Mouse (Mus musculus) liver, adult (tissue): ENCODE data around the gene Armc7.

Experiments
- GATA4 ChIP-seq: IDR thresholded peaks from 2 replicates; pipeline ENCODE4 v1.6.1; 2014; ENCODE audit warnings: mild to moderate bottlenecking, low read length; ENCODE audit not compliant: insufficient replicate concordance

Gene Armc7

DNA sequence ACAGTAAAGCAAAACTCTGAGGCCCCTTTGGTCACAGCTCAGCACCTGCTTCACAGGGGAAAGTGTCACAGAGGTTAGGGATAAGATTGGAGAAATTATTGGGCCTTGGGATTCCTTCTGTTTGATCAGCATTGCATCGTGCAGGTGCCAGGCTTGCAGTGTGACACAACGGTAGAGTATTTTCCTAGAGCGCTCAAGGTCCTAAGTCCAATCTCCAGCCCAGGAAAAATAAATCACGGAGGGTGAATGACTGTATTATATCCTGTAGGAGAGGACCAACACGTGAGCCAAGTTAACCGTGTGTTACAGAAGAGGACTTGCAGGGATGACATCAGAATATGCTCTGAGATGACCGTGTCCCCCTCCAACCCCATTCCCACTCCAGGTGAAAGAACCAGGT lies 25.3 kb upstream of the Armc7 start:
- no peak for TF ChIP-seq GATA4

GRCm38 (mm10) chr11:115451781-115452241 lies 23.7 kb upstream of the Armc7 start:
- no peak for TF ChIP-seq GATA4

DNA sequence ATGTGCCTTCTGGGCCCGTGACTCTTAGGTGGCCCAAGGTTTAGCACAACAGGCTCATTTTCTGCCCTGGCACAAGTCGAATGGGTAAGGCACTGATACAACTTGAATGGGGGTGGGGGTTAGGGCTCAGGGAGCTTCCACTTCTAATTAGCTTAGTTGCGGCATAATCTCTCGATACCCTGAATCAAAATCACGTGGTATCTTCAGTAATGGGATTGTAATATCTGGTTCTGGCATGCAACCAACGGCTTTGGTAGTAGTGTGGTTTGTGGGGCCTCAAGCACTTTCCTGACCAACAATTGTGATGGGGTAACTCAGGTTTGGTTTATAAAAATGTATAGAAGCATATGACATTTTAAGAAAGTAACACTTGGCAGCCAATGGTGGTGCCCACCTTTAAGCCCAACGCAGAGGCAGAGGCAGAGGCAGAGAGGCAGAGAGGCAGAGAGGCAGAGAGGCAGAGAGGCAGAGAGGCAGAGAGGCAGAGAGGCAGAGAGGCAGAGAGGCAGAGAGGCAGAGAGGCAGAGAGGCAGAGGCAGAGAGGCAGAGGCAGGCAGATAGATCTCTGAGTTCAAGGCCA lies 23.1 kb upstream of the Armc7 start:
- TF ChIP-seq GATA4 = no peak

GRCm38 (mm10) chr11:115453306-115453705 lies 22.2 kb upstream of the Armc7 start:
- no peak for TF ChIP-seq GATA4

DNA sequence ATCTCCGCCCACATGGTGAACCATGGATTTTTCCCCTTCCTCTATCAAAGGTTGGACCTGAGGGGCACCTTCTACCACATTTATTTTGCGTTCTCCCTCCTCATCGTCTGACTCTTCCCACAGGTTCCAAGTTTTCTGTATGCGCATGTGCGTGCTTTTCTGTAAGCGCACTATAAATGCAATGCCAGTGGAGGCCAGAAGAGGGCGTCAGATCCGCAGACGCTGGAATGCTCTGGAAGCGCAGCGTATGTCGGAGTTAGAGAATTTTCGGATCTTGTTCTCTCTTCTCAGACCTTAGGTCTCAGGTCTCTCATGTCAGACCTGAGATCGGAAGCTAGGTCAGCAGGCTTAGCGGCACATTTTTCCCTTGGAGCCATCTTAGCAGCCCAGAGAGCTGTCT lies 19.8 kb upstream of the Armc7 start:
- no peak for TF ChIP-seq GATA4

- TF ChIP-seq GATA4 = no peak
Observed at GRCm38 (mm10) chr11:115456182-115456581, 19.3 kb upstream of the Armc7 start.

DNA sequence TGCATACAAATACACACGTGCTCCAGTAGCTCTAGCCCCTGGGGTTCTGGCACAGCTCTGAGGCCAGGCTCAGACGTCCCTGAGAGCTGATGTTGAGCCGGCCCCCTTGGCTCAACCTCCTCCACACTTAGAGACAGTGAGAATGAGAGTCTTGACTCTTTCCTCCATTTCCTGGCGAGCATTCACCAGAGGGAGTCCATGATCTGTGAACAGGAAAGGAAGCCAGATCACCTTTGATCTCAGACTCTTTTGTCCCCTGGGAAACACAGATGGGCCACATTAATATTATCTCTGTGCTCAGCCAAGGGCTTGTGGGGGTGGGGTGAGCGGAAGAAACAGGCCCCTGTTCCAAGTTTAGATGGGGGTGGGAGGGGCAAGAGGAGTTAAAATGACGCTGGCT lies 18.1 kb upstream of the Armc7 start:
- peak; percentile 20; the same call in 1 of the 2 replicates for TF ChIP-seq GATA4

- no peak for TF ChIP-seq GATA4
Observed at GRCm38 (mm10) chr11:115460976-115461375, 14.5 kb upstream of the Armc7 start.

GRCm38 (mm10) chr11:115461846-115462242 lies 13.6 kb upstream of the Armc7 start:
- TF ChIP-seq GATA4 = no peak

- TF ChIP-seq GATA4 = no peak
Observed at GRCm38 (mm10) chr11:115462243-115462891, 13.1 kb upstream of the Armc7 start, which contains the start of gene Slc16a5. Gene Slc16a5 (plus strand): TSS chr11:115462474.

- no peak for TF ChIP-seq GATA4
Observed at GRCm38 (mm10) chr11:115463397-115463796, 12.1 kb upstream of the Armc7 start.

DNA sequence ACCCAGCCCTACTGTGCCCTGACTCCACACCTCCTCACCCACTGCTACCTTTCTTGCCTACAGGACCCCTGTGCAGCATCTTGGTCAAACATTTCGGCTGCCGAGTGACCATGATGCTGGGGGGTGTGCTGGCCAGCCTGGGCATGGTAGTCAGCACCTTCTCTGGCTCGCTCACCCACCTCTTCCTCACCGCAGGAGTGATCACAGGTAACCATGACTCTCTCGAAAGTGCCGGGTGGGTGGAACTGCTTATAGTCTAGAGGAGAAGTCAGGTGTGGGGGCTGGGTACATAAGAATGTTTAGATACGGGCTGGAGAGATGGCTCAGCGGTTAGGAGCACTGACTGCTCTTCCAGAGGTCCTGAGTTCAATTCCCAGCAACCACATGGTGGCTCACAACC lies 10.6 kb upstream of the Armc7 start:
- TF ChIP-seq GATA4 = no peak

GRCm38 (mm10) chr11:115467217-115467618 lies 8.2 kb upstream of the Armc7 start:
- no peak for TF ChIP-seq GATA4

- TF ChIP-seq GATA4 = no peak
Observed at GRCm38 (mm10) chr11:115472183-115472582, 3.3 kb upstream of the Armc7 start.

GRCm38 (mm10) chr11:115473626-115474275 lies 1.7 kb upstream of the Armc7 start:
- TF ChIP-seq GATA4 = peak; percentile 81

DNA sequence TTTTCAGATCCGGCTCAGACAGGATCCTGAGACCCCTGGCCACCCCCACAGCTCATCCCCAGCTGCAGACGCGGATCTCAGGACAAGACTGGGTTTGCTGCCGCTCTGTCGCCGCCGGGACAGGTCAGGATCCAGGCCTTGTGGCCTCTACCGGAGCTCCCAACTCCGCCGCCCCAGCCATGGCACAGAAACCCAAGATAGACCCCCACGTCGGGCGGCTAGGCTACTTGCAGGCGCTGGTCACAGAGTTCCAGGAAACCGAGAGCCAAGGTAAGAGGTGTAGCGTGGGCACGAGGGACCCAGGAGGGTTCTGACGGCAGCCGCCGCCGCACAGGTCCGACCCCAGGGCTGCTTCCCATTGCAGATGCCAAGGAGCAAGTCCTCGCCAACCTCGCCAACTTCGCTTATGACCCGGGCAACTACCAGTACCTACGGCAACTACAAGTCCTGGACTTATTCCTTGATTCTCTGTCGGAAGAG lies 331 bp downstream of the Armc7 start:
- no peak for TF ChIP-seq GATA4
